Mouse (Mus musculus): Measurements from ENCODE around the gene Tns4. TPM values are rescaled to one million over a fixed set of nuclear protein-coding genes. Genes with fewer than 3 reads are reported as not detected.

Gene Tns4
- total RNA-seq, 1 experiment, result 1.2 TPM

- Histone ChIP-seq H3K9ac (ENCODE audit: insufficient read depth, low read depth, low read length, poor library complexity, severe bottlenecking) (no peak overlapping the region), H3K27ac (ENCODE audit: insufficient read depth, low read depth, low read length, poor library complexity, severe bottlenecking) (no peak overlapping the region), H3K9me3 (ENCODE audit: control insufficient read depth, insufficient read depth, low read depth, low read length) (no peaks in the 10 kb centered on the region), H3K4me1 (ENCODE audit: control insufficient read depth in 2 of 2, insufficient read depth in 2 of 2, low read length in 2 of 2, poor library complexity in 1 of 2) (peaks cover 6 to 19% of the 10 kb centered on the region in 2 experiments; a peak in 2 of 4 replicates), H3K36me3 (ENCODE audit: control insufficient read depth, insufficient read depth, low read length, poor library complexity, severe bottlenecking) (no peaks in the 10 kb centered on the region), H3K4me3 (ENCODE audit: insufficient read depth in 1 of 2, low read depth in 1 of 2, low read length in 2 of 2, poor library complexity in 1 of 2, severe bottlenecking in 1 of 2) (no peak overlapping the region)
- in situ Hi-C loops (cut with MboI; ENCODE audit: low sequenced_read_pairs in 2 of 2, unreplicated experiment in 2 of 2), result no loop called here
- no peak for TF ChIP-seq MAFK (IDR thresholded peaks at IDR 0.05; ENCODE audit: insufficient read depth, low read depth, low read length)
- TF ChIP-seq CHD2 (IDR thresholded peaks at IDR 0.05; ENCODE audit: low read depth, low read length), result no peak
- DNase-seq (ENCODE audit: low read depth, low spot score), result no peak
Measured at GRCm38 (mm10) chr11:99062661-99063060, 26.4 kb downstream of the Tns4 start.

- TF ChIP-seq ZNF384 (IDR thresholded peaks at IDR 0.05; ENCODE audit: low read depth, low read length) (no peak), HCFC1 (IDR thresholded peaks at IDR 0.05; ENCODE audit: borderline replicate concordance, insufficient read depth, low read length) (no peak), MAFK (IDR thresholded peaks at IDR 0.05; ENCODE audit: insufficient read depth, low read depth, low read length) (no peak), ZC3H11A (IDR thresholded peaks at IDR 0.05; ENCODE audit: borderline replicate concordance, low read depth, low read length) (no peak), CHD2 (IDR thresholded peaks at IDR 0.05; ENCODE audit: low read depth, low read length) (no peak)
- H3K36me3 ChIP-seq (ENCODE audit: control insufficient read depth, insufficient read depth, low read length, poor library complexity, severe bottlenecking), result no peaks in the 10 kb centered on the region
- no peak overlapping the region for H3K27ac ChIP-seq (ENCODE audit: insufficient read depth, low read depth, low read length, poor library complexity, severe bottlenecking)
- DNase-seq (ENCODE audit: low read depth, low spot score), result no peak
- no peak overlapping the region for H3K4me3 ChIP-seq (ENCODE audit: insufficient read depth in 1 of 2, low read depth in 1 of 2, low read length in 2 of 2, poor library complexity in 1 of 2, severe bottlenecking in 1 of 2)
- peaks cover 6 to 15% of the 10 kb centered on the region in 2 experiments; a peak in 2 of 4 replicates for H3K4me1 ChIP-seq (ENCODE audit: control insufficient read depth in 2 of 2, insufficient read depth in 2 of 2, low read length in 2 of 2, poor library complexity in 1 of 2)
- in situ Hi-C loops (cut with MboI; ENCODE audit: low sequenced_read_pairs in 2 of 2, unreplicated experiment in 2 of 2), result no loop called here
- H3K9ac ChIP-seq (ENCODE audit: insufficient read depth, low read depth, low read length, poor library complexity, severe bottlenecking), result no peak overlapping the region
- no peaks in the 10 kb centered on the region for H3K9me3 ChIP-seq (ENCODE audit: control insufficient read depth, insufficient read depth, low read depth, low read length)
Measured at GRCm38 (mm10) chr11:99060435-99060834, 28.7 kb downstream of the Tns4 start.

DNA sequence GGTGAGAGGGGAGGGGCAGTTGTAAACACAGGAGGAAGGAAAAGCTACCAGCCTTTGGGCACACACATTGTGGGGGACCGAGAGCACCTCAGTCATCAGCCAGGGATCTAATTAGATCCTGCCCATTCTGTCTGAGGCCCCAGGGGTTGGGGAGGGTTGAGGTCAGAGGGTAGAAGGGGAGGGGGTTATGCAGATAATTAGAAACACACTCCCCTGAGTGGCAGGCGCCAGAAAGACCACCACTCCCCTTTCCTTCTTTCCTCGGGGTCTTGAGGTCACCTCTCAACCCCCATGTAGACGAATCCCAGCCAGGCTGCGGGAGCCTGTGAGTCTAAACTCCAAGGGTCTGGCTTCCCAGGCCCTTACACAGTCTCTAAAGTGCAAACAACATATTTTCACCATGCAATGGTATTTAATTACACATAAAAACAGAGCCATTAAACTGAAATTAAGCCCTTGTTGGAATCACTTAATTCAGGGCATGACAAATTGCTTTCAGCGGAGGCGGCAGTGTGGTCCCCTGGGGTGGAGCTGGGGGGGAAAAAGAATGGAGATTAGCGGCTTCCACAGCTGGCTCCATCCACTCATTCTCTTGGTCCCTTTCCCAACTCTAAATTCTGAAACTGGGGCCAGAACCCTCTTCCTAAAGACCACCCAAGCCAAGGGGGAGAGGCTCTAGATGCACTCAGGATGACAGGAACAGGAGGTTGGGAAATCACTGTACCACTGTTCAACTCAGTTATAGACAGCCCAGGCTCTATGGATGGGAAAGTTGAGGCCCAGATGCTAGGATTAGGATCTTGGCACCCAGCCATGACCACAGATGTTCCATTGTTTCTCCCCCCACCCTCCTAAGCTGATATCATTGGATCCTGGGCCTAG lies 33.3 kb downstream of the Tns4 start:
- no peak overlapping the region for H3K9ac ChIP-seq (ENCODE audit: insufficient read depth, low read depth, low read length, poor library complexity, severe bottlenecking)
- in situ Hi-C loops (cut with MboI; ENCODE audit: low sequenced_read_pairs in 2 of 2, unreplicated experiment in 2 of 2), result no loop called here
- no peaks in the 10 kb centered on the region for H3K36me3 ChIP-seq (ENCODE audit: control insufficient read depth, insufficient read depth, low read length, poor library complexity, severe bottlenecking)
- H3K9me3 ChIP-seq (ENCODE audit: control insufficient read depth, insufficient read depth, low read depth, low read length), result no peaks in the 10 kb centered on the region
- no peak overlapping the region for H3K27ac ChIP-seq (ENCODE audit: insufficient read depth, low read depth, low read length, poor library complexity, severe bottlenecking)
- H3K4me1 ChIP-seq (ENCODE audit: control insufficient read depth in 2 of 2, insufficient read depth in 2 of 2, low read length in 2 of 2, poor library complexity in 1 of 2), result peaks cover 0 to 6% of the 10 kb centered on the region in 2 experiments; a peak in 1 of 4 replicates
- no peak for DNase-seq (ENCODE audit: low read depth, low spot score)
- H3K4me3 ChIP-seq (ENCODE audit: insufficient read depth in 1 of 2, low read depth in 1 of 2, low read length in 2 of 2, poor library complexity in 1 of 2, severe bottlenecking in 1 of 2), result no peak overlapping the region
- TF ChIP-seq HCFC1 (IDR thresholded peaks at IDR 0.05; ENCODE audit: borderline replicate concordance, insufficient read depth, low read length) (no peak), MAFK (IDR thresholded peaks at IDR 0.05; ENCODE audit: insufficient read depth, low read depth, low read length) (no peak), CHD2 (IDR thresholded peaks at IDR 0.05; ENCODE audit: low read depth, low read length) (no peak), ZNF384 (IDR thresholded peaks at IDR 0.05; ENCODE audit: low read depth, low read length) (no peak), ZC3H11A (IDR thresholded peaks at IDR 0.05; ENCODE audit: borderline replicate concordance, low read depth, low read length) (no peak)

GRCm38 (mm10) chr11:99055143-99055542 lies 34.0 kb downstream of the Tns4 start:
- no peaks in the 10 kb centered on the region for H3K36me3 ChIP-seq (ENCODE audit: control insufficient read depth, insufficient read depth, low read length, poor library complexity, severe bottlenecking)

More at GRCm38 (mm10) chr11:99055143-99055542, 34.0 kb downstream of the Tns4 start:
- DNase-seq (ENCODE audit: low read depth, low spot score), result no peak
- in situ Hi-C loops (cut with MboI; ENCODE audit: low sequenced_read_pairs in 2 of 2, unreplicated experiment in 2 of 2), result no loop called here
- H3K4me3 ChIP-seq (ENCODE audit: insufficient read depth in 1 of 2, low read depth in 1 of 2, low read length in 2 of 2, poor library complexity in 1 of 2, severe bottlenecking in 1 of 2), result no peak overlapping the region
- TF ChIP-seq ZC3H11A (IDR thresholded peaks at IDR 0.05; ENCODE audit: borderline replicate concordance, low read depth, low read length), result no peak
- TF ChIP-seq MAFK (IDR thresholded peaks at IDR 0.05; ENCODE audit: insufficient read depth, low read depth, low read length), result no peak
- TF ChIP-seq HCFC1 (IDR thresholded peaks at IDR 0.05; ENCODE audit: borderline replicate concordance, insufficient read depth, low read length), result no peak
- no peak for TF ChIP-seq CHD2 (IDR thresholded peaks at IDR 0.05; ENCODE audit: low read depth, low read length)
- TF ChIP-seq ZNF384 (IDR thresholded peaks at IDR 0.05; ENCODE audit: low read depth, low read length), result no peak
- H3K4me1 ChIP-seq (ENCODE audit: control insufficient read depth in 2 of 2, insufficient read depth in 2 of 2, low read length in 2 of 2, poor library complexity in 1 of 2), result 0 out of 4 replicates have a peak, but pooled peaks cover 0 to 2% of the 10 kb centered on the region in 2 experiments
- H3K9me3 ChIP-seq (ENCODE audit: control insufficient read depth, insufficient read depth, low read depth, low read length), result no peaks in the 10 kb centered on the region
- no peak overlapping the region for H3K9ac ChIP-seq (ENCODE audit: insufficient read depth, low read depth, low read length, poor library complexity, severe bottlenecking)
- H3K27ac ChIP-seq (ENCODE audit: insufficient read depth, low read depth, low read length, poor library complexity, severe bottlenecking), result no peak overlapping the region

All from ES-E14 (cell line).